Mouse (Mus musculus): Measurements from ENCODE around the gene Pde4d. TPM values are rescaled to one million over a fixed set of nuclear protein-coding genes. Genes with fewer than 3 reads are reported as not detected.

Pde4d gene
- polyA plus RNA-seq, 1 experiment: 15.1 TPM

GRCm38 (mm10) chr13:109920256-109920655, 1470.5 kb downstream of the Pde4d start:
- Histone ChIP-seq H3K4me3 (ENCODE audit: insufficient read depth, poor library complexity, severe bottlenecking) (no peak overlapping the region), H3K79me2 (ENCODE audit: control insufficient read depth, insufficient read depth) (peaks cover 16% of the 10 kb centered on the region), H3K27me3 (ENCODE audit: control insufficient read depth, insufficient read depth, insufficient read length) (no peaks in the 10 kb centered on the region), H3K36me3 (ENCODE audit: control insufficient read depth, insufficient read depth) (no peaks in the 10 kb centered on the region), H3ac (ENCODE audit: control insufficient read depth, insufficient read length, low read depth) (no peak overlapping the region), H3K79me3 (ENCODE audit: low read depth) (peaks cover 6% of the 10 kb centered on the region)
- TF ChIP-seq CTCF (IDR thresholded peaks at IDR 0.05; ENCODE audit: control insufficient read depth, insufficient read depth, insufficient read length) (no peak), MYOD1 (IDR thresholded peaks at IDR 0.05; ENCODE audit: control insufficient read depth, insufficient read length, low read depth) (no peak), MAX (IDR thresholded peaks at IDR 0.05) (no peak), CEBPB (IDR thresholded peaks at IDR 0.05; ENCODE audit: low read depth) (no peak), MYOG (IDR thresholded peaks at IDR 0.05; ENCODE audit: control insufficient read depth, extremely low read depth, insufficient read length) (no peak), USF1 (IDR thresholded peaks at IDR 0.05; ENCODE audit: low read depth) (no peak), FOSL1 (IDR thresholded peaks at IDR 0.05; ENCODE audit: insufficient read depth, low read length, poor library complexity, severe bottlenecking) (no peak)

- no peak for TF ChIP-seq MAX (IDR thresholded peaks at IDR 0.05)
- no peak for TF ChIP-seq CEBPB (IDR thresholded peaks at IDR 0.05; ENCODE audit: low read depth)
- TF ChIP-seq MYOD1 (IDR thresholded peaks at IDR 0.05; ENCODE audit: control insufficient read depth, insufficient read length, low read depth): no peak
- TF ChIP-seq USF1 (IDR thresholded peaks at IDR 0.05; ENCODE audit: low read depth): no peak
- no peak for TF ChIP-seq FOSL1 (IDR thresholded peaks at IDR 0.05; ENCODE audit: insufficient read depth, low read length, poor library complexity, severe bottlenecking)
- TF ChIP-seq MYOG (IDR thresholded peaks at IDR 0.05; ENCODE audit: control insufficient read depth, extremely low read depth, insufficient read length): no peak
- no peak for TF ChIP-seq CTCF (IDR thresholded peaks at IDR 0.05; ENCODE audit: control insufficient read depth, insufficient read depth, insufficient read length)
- Histone ChIP-seq H3K27me3 (ENCODE audit: control insufficient read depth, insufficient read depth, insufficient read length) (no peaks in the 10 kb centered on the region), H3K79me2 (ENCODE audit: control insufficient read depth, insufficient read depth) (peaks cover 16% of the 10 kb centered on the region), H3K4me3 (ENCODE audit: insufficient read depth, poor library complexity, severe bottlenecking) (no peak overlapping the region), H3K36me3 (ENCODE audit: control insufficient read depth, insufficient read depth) (no peaks in the 10 kb centered on the region), H3ac (ENCODE audit: control insufficient read depth, insufficient read length, low read depth) (no peak overlapping the region), H3K79me3 (ENCODE audit: low read depth) (peaks cover 6% of the 10 kb centered on the region)
Measured at GRCm38 (mm10) chr13:109921336-109922038, 1471.7 kb downstream of the Pde4d start.

- H3K27me3 ChIP-seq (ENCODE audit: control insufficient read depth, insufficient read depth, insufficient read length): no peaks in the 10 kb centered on the region
- no peaks in the 10 kb centered on the region for H3K36me3 ChIP-seq (ENCODE audit: control insufficient read depth, insufficient read depth)
Measured at GRCm38 (mm10) chr13:109922228-109922627, 1472.5 kb downstream of the Pde4d start.

GRCm38 (mm10) chr13:109922782-109923181, 1473.0 kb downstream of the Pde4d start:
- Histone ChIP-seq H3K27me3 (ENCODE audit: control insufficient read depth, insufficient read depth, insufficient read length) (no peaks in the 10 kb centered on the region), H3ac (ENCODE audit: control insufficient read depth, insufficient read length, low read depth) (no peak overlapping the region), H3K4me3 (ENCODE audit: insufficient read depth, poor library complexity, severe bottlenecking) (no peak overlapping the region), H3K36me3 (ENCODE audit: control insufficient read depth, insufficient read depth) (no peaks in the 10 kb centered on the region), H3K79me2 (ENCODE audit: control insufficient read depth, insufficient read depth) (peaks cover 16% of the 10 kb centered on the region), H3K79me3 (ENCODE audit: low read depth) (peaks cover 6% of the 10 kb centered on the region)
- no peak for TF ChIP-seq USF1 (IDR thresholded peaks at IDR 0.05; ENCODE audit: low read depth)
- TF ChIP-seq CTCF (IDR thresholded peaks at IDR 0.05; ENCODE audit: control insufficient read depth, insufficient read depth, insufficient read length): no peak
- TF ChIP-seq CEBPB (IDR thresholded peaks at IDR 0.05; ENCODE audit: low read depth): no peak
- TF ChIP-seq FOSL1 (IDR thresholded peaks at IDR 0.05; ENCODE audit: insufficient read depth, low read length, poor library complexity, severe bottlenecking): no peak
- no peak for TF ChIP-seq MAX (IDR thresholded peaks at IDR 0.05)
- TF ChIP-seq MYOG (IDR thresholded peaks at IDR 0.05; ENCODE audit: control insufficient read depth, extremely low read depth, insufficient read length): no peak
- no peak for TF ChIP-seq MYOD1 (IDR thresholded peaks at IDR 0.05; ENCODE audit: control insufficient read depth, insufficient read length, low read depth)

More at GRCm38 (mm10) chr13:109922228-109922627, 1472.5 kb downstream of the Pde4d start:
- H3ac ChIP-seq (ENCODE audit: control insufficient read depth, insufficient read length, low read depth): no peak overlapping the region
- no peak overlapping the region for H3K4me3 ChIP-seq (ENCODE audit: insufficient read depth, poor library complexity, severe bottlenecking)
- TF ChIP-seq MYOG (IDR thresholded peaks at IDR 0.05; ENCODE audit: control insufficient read depth, extremely low read depth, insufficient read length) (no peak), FOSL1 (IDR thresholded peaks at IDR 0.05; ENCODE audit: insufficient read depth, low read length, poor library complexity, severe bottlenecking) (no peak), CEBPB (IDR thresholded peaks at IDR 0.05; ENCODE audit: low read depth) (no peak), USF1 (IDR thresholded peaks at IDR 0.05; ENCODE audit: low read depth) (no peak), MYOD1 (IDR thresholded peaks at IDR 0.05; ENCODE audit: control insufficient read depth, insufficient read length, low read depth) (no peak), MAX (IDR thresholded peaks at IDR 0.05) (no peak), CTCF (IDR thresholded peaks at IDR 0.05; ENCODE audit: control insufficient read depth, insufficient read depth, insufficient read length) (no peak)
- H3K79me3 ChIP-seq (ENCODE audit: low read depth): peaks cover 6% of the 10 kb centered on the region
- H3K79me2 ChIP-seq (ENCODE audit: control insufficient read depth, insufficient read depth): peaks cover 16% of the 10 kb centered on the region

- no peaks in the 10 kb centered on the region for H3K36me3 ChIP-seq (ENCODE audit: control insufficient read depth, insufficient read depth)
- H3K27me3 ChIP-seq (ENCODE audit: control insufficient read depth, insufficient read depth, insufficient read length): no peaks in the 10 kb centered on the region
- peaks cover 8% of the 10 kb centered on the region for H3K79me3 ChIP-seq (ENCODE audit: low read depth)
- TF ChIP-seq MYOD1 (IDR thresholded peaks at IDR 0.05; ENCODE audit: control insufficient read depth, insufficient read length, low read depth) (no peak), USF1 (IDR thresholded peaks at IDR 0.05; ENCODE audit: low read depth) (no peak), CEBPB (IDR thresholded peaks at IDR 0.05; ENCODE audit: low read depth) (no peak), CTCF (IDR thresholded peaks at IDR 0.05; ENCODE audit: control insufficient read depth, insufficient read depth, insufficient read length) (no peak), MAX (IDR thresholded peaks at IDR 0.05) (no peak), FOSL1 (IDR thresholded peaks at IDR 0.05; ENCODE audit: insufficient read depth, low read length, poor library complexity, severe bottlenecking) (no peak), MYOG (IDR thresholded peaks at IDR 0.05; ENCODE audit: control insufficient read depth, extremely low read depth, insufficient read length) (no peak)
- peaks cover 16% of the 10 kb centered on the region for H3K79me2 ChIP-seq (ENCODE audit: control insufficient read depth, insufficient read depth)
- H3K4me3 ChIP-seq (ENCODE audit: insufficient read depth, poor library complexity, severe bottlenecking): no peak overlapping the region
- no peak overlapping the region for H3ac ChIP-seq (ENCODE audit: control insufficient read depth, insufficient read length, low read depth)
Measured at GRCm38 (mm10) chr13:109924771-109925170, 1475.0 kb downstream of the Pde4d start.
